Mouse (Mus musculus) MEL (cell line): Measurements from ENCODE around the gene Ckap5. TPM values are rescaled to one million over a fixed set of nuclear protein-coding genes. Genes with fewer than 3 reads are reported as not detected.

Source experiments
- DNase-seq: peaks from one replicate; pipeline ENCODE4 v3.0.0; 2011; ENCODE audit warnings: low read depth, low spot score
- H3K27ac ChIP-seq: 2 replicates; pipeline ENCODE4 v1.5.1; 2012; ENCODE audit warnings: low read depth, mild to moderate bottlenecking, control low read depth, low read length, moderate library complexity; ENCODE audit not compliant: control insufficient read depth
- H3K27me3 ChIP-seq, 2 experiments: fragments of 150-350 bp in 1 of 2; sonication (generic) in 1 of 2; 2 replicates each; pipeline ENCODE4 v1.6.1; 2012; ENCODE audit warnings: low read length in 2 of 2, mild to moderate bottlenecking in 2 of 2, improper control_type of control experiment in 1 of 2, moderate library complexity in 1 of 2; ENCODE audit not compliant: insufficient read depth in 2 of 2, control insufficient read depth in 1 of 2
- H3K36me3 ChIP-seq, 2 experiments: 2 replicates each; pipeline ENCODE4 v1.6.1; 2012 to 2014; ENCODE audit warnings: low read length in 2 of 2, improper control_type of control experiment in 1 of 2, inconsistent platforms in 1 of 2, mild to moderate bottlenecking in 1 of 2; ENCODE audit not compliant: insufficient read depth in 2 of 2, control insufficient read depth in 1 of 2
- H3K4me1 ChIP-seq, 2 experiments: fragments of 150-350 bp in 1 of 2; sonication (generic) in 1 of 2; 2 replicates each; pipeline ENCODE4 v1.6.1; 2012; ENCODE audit warnings: low read length in 2 of 2, improper control_type of control experiment in 1 of 2, mild to moderate bottlenecking in 1 of 2; ENCODE audit not compliant: insufficient read depth in 2 of 2, control insufficient read depth in 1 of 2
- H3K4me3 ChIP-seq, 2 experiments: fragments of 150-350 bp in 1 of 2; sonication (generic) in 1 of 2; 2 replicates each; pipeline ENCODE4 v1.5.1; 2012; ENCODE audit warnings: low read depth in 2 of 2, low read length in 2 of 2, mild to moderate bottlenecking in 2 of 2, moderate library complexity in 2 of 2, control low read depth in 1 of 2, improper control_type of control experiment in 1 of 2; ENCODE audit not compliant: control insufficient read depth in 1 of 2, insufficient read depth in 1 of 2
- H3K79me2 ChIP-seq: 2 replicates; pipeline ENCODE4 v1.6.1; 2012; ENCODE audit warnings: mild to moderate bottlenecking, low read length, moderate library complexity; ENCODE audit not compliant: control insufficient read depth, poor library complexity, insufficient read depth
- H3K9ac ChIP-seq: 2 replicates; pipeline ENCODE4 v1.6.1; 2012; ENCODE audit warnings: low read depth, mild to moderate bottlenecking, control low read depth, low read length, moderate library complexity; ENCODE audit not compliant: control insufficient read depth, poor library complexity, severe bottlenecking
- H3K9me3 ChIP-seq: fragments of 150-350 bp; sonication (generic); replicated peaks from 2 replicates; pipeline ENCODE4 v1.6.1; 2012; ENCODE audit warnings: mild to moderate bottlenecking, low read length, improper control_type of control experiment, moderate library complexity; ENCODE audit not compliant: insufficient read depth
- BHLHE40 ChIP-seq: IDR thresholded peaks from 2 replicates; pipeline ENCODE4 v1.6.1; 2012; ENCODE audit warnings: low read depth, mild to moderate bottlenecking, inconsistent platforms, low read length, improper control_type of control experiment, borderline replicate concordance
- CHD2 ChIP-seq: IDR thresholded peaks from 2 replicates; pipeline ENCODE4 v1.6.1; 2011; ENCODE audit warnings: low read length, improper control_type of control experiment
- CTCF ChIP-seq, 3 experiments: IDR thresholded peaks in 2 of 3; conservative IDR thresholded peaks in 1 of 3; 2 replicates each; pipeline ENCODE4 v1.5.1; 2011 to 2012; ENCODE audit warnings: low read length in 3 of 3, low read depth in 2 of 3, mild to moderate bottlenecking in 2 of 3, improper control_type of control experiment in 1 of 3, inconsistent platforms in 1 of 3, mixed read lengths in 1 of 3, moderate library complexity in 1 of 3; ENCODE audit not compliant: control insufficient read depth in 1 of 3, insufficient read depth in 1 of 3, poor library complexity in 1 of 3, severe bottlenecking in 1 of 3
- E2F4 ChIP-seq: IDR thresholded peaks from 2 replicates; pipeline ENCODE4 v1.6.1; 2011; ENCODE audit warnings: low read depth, low read length, improper control_type of control experiment, borderline replicate concordance
- ELF1 ChIP-seq: IDR thresholded peaks from 2 replicates; pipeline ENCODE4 v1.6.1; 2014; ENCODE audit warnings: low read depth, mild to moderate bottlenecking, inconsistent platforms, low read length, improper control_type of control experiment, moderate library complexity
- GATA1 ChIP-seq: IDR thresholded peaks from 2 replicates; pipeline ENCODE4 v1.6.1; 2011; ENCODE audit warnings: low read depth, low read length, improper control_type of control experiment
- HCFC1 ChIP-seq: IDR thresholded peaks from 2 replicates; pipeline ENCODE4 v1.6.1; 2012; ENCODE audit warnings: low read depth, mild to moderate bottlenecking, inconsistent platforms, low read length, improper control_type of control experiment, moderate library complexity
- MYB ChIP-seq: IDR thresholded peaks from 2 replicates; pipeline ENCODE4 v1.6.1; 2011; ENCODE audit warnings: mild to moderate bottlenecking, low read depth, low read length, improper control_type of control experiment
- MYC ChIP-seq: IDR thresholded peaks from 2 replicates; pipeline ENCODE4 v1.6.1; 2011; ENCODE audit warnings: low read depth, mild to moderate bottlenecking, low read length, improper control_type of control experiment, moderate library complexity
- POLR2A ChIP-seq, 2 experiments: IDR thresholded peaks; 2 replicates each; pipeline ENCODE4 v1.6.1; 2011 to 2012; ENCODE audit warnings: low read length in 2 of 2, mild to moderate bottlenecking in 2 of 2, control low read depth in 1 of 2, improper control_type of control experiment in 1 of 2, low read depth in 1 of 2, moderate library complexity in 1 of 2; ENCODE audit not compliant: control insufficient read depth in 1 of 2, insufficient read depth in 1 of 2, poor library complexity in 1 of 2
- POLR2AphosphoS5 ChIP-seq: IDR thresholded peaks from 2 replicates; pipeline ENCODE4 v1.6.1; 2012; ENCODE audit warnings: low read depth, borderline replicate concordance, mild to moderate bottlenecking, inconsistent platforms, low read length, moderate library complexity, mixed read lengths
- RCOR1 ChIP-seq: IDR thresholded peaks from 2 replicates; pipeline ENCODE4 v1.6.1; 2012; ENCODE audit warnings: low read depth, mild to moderate bottlenecking, inconsistent platforms, low read length, improper control_type of control experiment
- SIN3A ChIP-seq: IDR thresholded peaks from 2 replicates; pipeline ENCODE4 v1.6.1; 2012; ENCODE audit warnings: low read length, improper control_type of control experiment, inconsistent platforms
- USF2 ChIP-seq, 2 experiments: IDR thresholded peaks; 2 replicates each; pipeline ENCODE4 v1.6.1; 2011 to 2012; ENCODE audit warnings: improper control_type of control experiment in 2 of 2, low read length in 2 of 2, borderline replicate concordance in 1 of 2, inconsistent platforms in 1 of 2, low read depth in 1 of 2, mild to moderate bottlenecking in 1 of 2; ENCODE audit not compliant: insufficient read depth in 1 of 2
- ZKSCAN1 ChIP-seq: IDR thresholded peaks from 2 replicates; pipeline ENCODE4 v1.6.1; 2012; ENCODE audit warnings: low read depth, mild to moderate bottlenecking, inconsistent platforms, low read length, improper control_type of control experiment, moderate library complexity
- ZNF384 ChIP-seq: IDR thresholded peaks from 2 replicates; pipeline ENCODE4 v1.6.1; 2012; ENCODE audit warnings: low read depth, mild to moderate bottlenecking, inconsistent platforms, low read length, improper control_type of control experiment
- polyA plus RNA-seq, 2 experiments: library from polyadenylated mRNA; stranded (reverse) in 1 of 2; unstranded in 1 of 2; fragments of >175 nt in 1 of 2; fragments of >200 nt in 1 of 2; gene quantifications; 2 replicates each; pipeline versions ENCODE4 v1.2.1 to v1.2.4; 2012; ENCODE audit warnings: low replicate concordance in 2 of 2, low read depth in 1 of 2; ENCODE audit not compliant: insufficient read length in 2 of 2, insufficient read depth in 1 of 2, missing spikeins in 1 of 2
- total RNA-seq: library from RNA; depleted of rRNA; stranded (reverse); fragments of 300-350 nt; gene quantifications from 2 replicates; pipeline ENCODE4 v1.2.3, GENCODE M21; 2012

Ckap5 gene
- total and polyA plus RNA-seq, 3 experiments = 44.0 to 57.1 (median 45.3) TPM

DNA sequence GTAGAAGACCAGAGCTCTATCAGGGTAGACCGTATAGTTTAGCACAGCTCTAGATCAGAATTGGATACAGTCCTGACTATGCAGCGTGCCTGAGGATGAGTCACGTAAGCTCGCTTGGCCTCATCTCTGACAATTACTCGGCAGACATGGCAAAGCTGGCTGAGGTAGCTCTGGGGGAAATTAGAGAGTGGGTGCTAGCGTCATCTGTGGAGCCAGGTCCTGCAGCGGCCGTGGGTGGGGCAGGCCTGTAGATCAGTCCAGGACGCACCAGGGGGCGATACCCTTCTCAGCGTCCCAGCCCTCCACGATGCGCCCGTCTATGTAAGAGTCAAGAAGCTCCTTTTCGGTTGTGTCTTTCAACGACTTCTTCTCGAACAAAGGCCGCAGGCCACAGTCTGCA, 103.1 kb downstream of the Ckap5 start:
- peaks cover 5 to 6% of the 10 kb centered on the region in 2 experiments for H3K4me1 ChIP-seq
- no peaks in the 10 kb centered on the region for H3K79me2 ChIP-seq
- no peak overlapping the region for H3K27ac ChIP-seq
- DNase-seq = no peak
- H3K27me3 ChIP-seq = no peaks in the 10 kb centered on the region
- no peaks in the 10 kb centered on the region for H3K9me3 ChIP-seq
- no peak for TF ChIP-seq RCOR1
- no peak for TF ChIP-seq CHD2
- TF ChIP-seq SIN3A = no peak
- TF ChIP-seq ZKSCAN1 = no peak
- peak in 2 of 3 experiments; percentile 11 to 17; a peak in 2 of 6 replicates for TF ChIP-seq CTCF (IDR thresholded peaks at IDR 0.05 in 2 of 3, conservative IDR thresholded peaks at IDR 0.05 in 1 of 3; ENCODE audit: control insufficient read depth in 1 of 3, insufficient read depth in 1 of 3, low read depth in 2 of 3, low read length in 3 of 3, poor library complexity in 1 of 3, severe bottlenecking in 1 of 3)
- no peak for TF ChIP-seq MYB
- no peak for TF ChIP-seq POLR2A (IDR thresholded peaks at IDR 0.05; ENCODE audit: control insufficient read depth in 1 of 2, insufficient read depth in 1 of 2, low read depth in 1 of 2, low read length in 2 of 2, poor library complexity in 1 of 2)
- no peak for TF ChIP-seq HCFC1
- TF ChIP-seq ELF1 = no peak
- H3K4me3 ChIP-seq = no peak overlapping the region
- H3K9ac ChIP-seq = no peak overlapping the region
- H3K36me3 ChIP-seq = peaks cover 0 to 4% of the 10 kb centered on the region in 2 experiments; a peak in 2 of 4 replicates

DNA sequence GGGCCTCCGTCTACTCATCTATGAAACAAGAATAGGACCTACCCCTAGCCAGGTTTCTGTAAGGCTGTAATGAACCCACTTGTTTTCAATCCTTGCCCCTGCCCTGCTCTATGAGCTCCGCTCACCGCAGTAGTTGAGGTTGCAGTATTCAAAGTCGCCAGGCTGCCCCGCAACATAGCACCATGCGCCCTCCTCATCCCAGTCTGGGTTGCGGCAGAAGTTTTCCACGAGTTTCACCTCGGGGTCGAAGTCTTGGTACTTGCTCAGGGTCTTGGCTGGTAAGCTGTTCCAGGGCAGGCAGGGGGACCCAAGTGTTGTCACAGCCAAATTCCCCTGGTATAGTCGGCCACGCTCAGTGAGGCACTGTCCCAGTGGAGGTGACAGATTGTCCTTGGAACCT, 103.8 kb downstream of the Ckap5 start:
- Histone ChIP-seq H3K4me1 (peaks cover 9 to 11% of the 10 kb centered on the region in 2 experiments), H3K79me2 (no peaks in the 10 kb centered on the region), H3K4me3 (no peak overlapping the region), H3K27me3 (no peaks in the 10 kb centered on the region), H3K36me3 (peaks cover 0 to 8% of the 10 kb centered on the region in 2 experiments; a peak in 2 of 4 replicates), H3K9me3 (no peaks in the 10 kb centered on the region), H3K27ac (no peak overlapping the region), H3K9ac (no peak overlapping the region)
- no peak for DNase-seq
- TF ChIP-seq USF2 (IDR thresholded peaks at IDR 0.05; ENCODE audit: borderline replicate concordance in 1 of 2, insufficient read depth in 1 of 2, low read depth in 1 of 2, low read length in 2 of 2) = no peak
- TF ChIP-seq POLR2AphosphoS5 = no peak
- no peak for TF ChIP-seq BHLHE40
- TF ChIP-seq, all 39 proteins: peak for 0

DNA sequence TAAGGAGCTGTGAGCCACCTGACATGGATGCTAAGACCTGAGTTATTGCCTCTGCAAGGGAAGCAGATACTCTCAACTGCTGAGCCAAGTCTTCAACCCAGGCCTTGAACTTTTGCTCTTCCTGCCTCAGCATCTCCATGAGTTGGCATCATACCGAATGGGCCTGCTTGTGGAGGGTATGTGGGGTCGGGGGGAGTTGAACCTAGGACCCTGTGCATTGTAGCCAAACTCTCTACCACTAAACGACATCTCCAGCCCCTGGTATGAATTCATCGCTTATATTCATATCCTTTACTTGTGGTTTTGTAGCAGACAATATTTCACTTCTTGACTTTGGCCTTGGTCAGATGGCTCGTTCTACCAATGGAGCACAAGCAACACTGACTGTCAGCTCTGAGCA, 105.3 kb downstream of the Ckap5 start:
- peaks cover 0 to 12% of the 10 kb centered on the region in 2 experiments; a peak in 2 of 4 replicates for H3K36me3 ChIP-seq
- H3K79me2 ChIP-seq = no peaks in the 10 kb centered on the region
- peaks cover 15 to 17% of the 10 kb centered on the region in 2 experiments for H3K4me1 ChIP-seq
- no peaks in the 10 kb centered on the region for H3K9me3 ChIP-seq
- no peaks in the 10 kb centered on the region for H3K27me3 ChIP-seq
- no peak for DNase-seq
- H3K27ac ChIP-seq = no peak overlapping the region
- TF ChIP-seq GATA1 (no peak), CHD2 (no peak), E2F4 (no peak), RCOR1 (no peak), BHLHE40 (no peak), ZKSCAN1 (no peak), ZNF384 (no peak), HCFC1 (no peak), MYC (no peak)
- TF ChIP-seq, all 39 proteins: peak for 0
- Histone ChIP-seq H3K4me3 (no peak overlapping the region), H3K9ac (no peak overlapping the region)
